ENCODE assay signal across 29 mouse cellular contexts in the genomic region with DNA sequence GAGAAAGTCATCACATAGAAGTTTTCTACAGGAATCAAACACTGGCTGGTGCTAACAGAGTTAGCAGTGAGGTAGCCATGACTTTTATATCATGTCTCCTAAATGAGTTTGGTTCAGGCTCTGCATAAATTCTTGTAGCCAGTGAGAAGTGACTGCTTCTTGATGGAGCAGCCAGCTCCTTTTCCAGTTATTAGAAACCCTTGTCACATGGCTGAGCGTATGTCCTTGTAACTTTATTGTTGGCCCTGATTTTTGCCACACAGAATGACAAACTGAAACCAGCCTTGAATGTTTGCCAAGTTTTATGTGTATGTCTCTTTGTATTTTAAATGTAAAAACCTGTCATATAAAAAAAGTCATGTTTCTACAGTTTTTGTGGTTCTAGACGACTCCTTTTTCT.
"Had no signal": no experiment of that assay in that cellular context is flagged by ENCODE, and none has a peak within 500 bp of the region (broad histone marks: within the 10 kb centered on the region; RNA-seq: fewer than 3 reads in every experiment).

No protein-coding gene starts in this region.

- H3K4me1 ChIP-seq: hindbrain, embryonic 12.5 days had no signal

- H3K36me3 ChIP-seq: heart, embryonic 13.5 days; heart, embryonic 15.5 days; hindbrain, embryonic 10.5 days; hindbrain, embryonic 12.5 days; hindbrain, embryonic 13.5 days; hindbrain, embryonic 15.5 days; intestine, embryonic 15.5 days; kidney, embryonic 15.5 days had no signal

- H3K27ac ChIP-seq: heart, embryonic 13.5 days; heart, embryonic 15.5 days; hindbrain, embryonic 10.5 days; hindbrain, embryonic 12.5 days; hindbrain, embryonic 13.5 days; hindbrain, embryonic 14.5 days; hindbrain, embryonic 15.5 days; hindbrain, postnatal 0 days; intestine, embryonic 15.5 days; kidney, embryonic 15.5 days; kidney, postnatal 0 days; layer of hippocampus, adult 2 months; left cerebral cortex, adult 2 months had no signal

- H3K4me3 ChIP-seq: heart, embryonic 13.5 days; heart, embryonic 15.5 days; hindbrain, embryonic 10.5 days; hindbrain, embryonic 12.5 days; hindbrain, embryonic 13.5 days; hindbrain, embryonic 15.5 days; intestine, embryonic 15.5 days; kidney, embryonic 15.5 days; layer of hippocampus, adult 2 months; left cerebral cortex, adult 2 months had no signal

- H3K9ac ChIP-seq: heart, embryonic 13.5 days; heart, embryonic 15.5 days; hindbrain, embryonic 12.5 days; hindbrain, embryonic 13.5 days; hindbrain, embryonic 14.5 days; hindbrain, embryonic 15.5 days; intestine, embryonic 15.5 days; kidney, embryonic 15.5 days had no signal

- H3K9me3 ChIP-seq: heart, embryonic 13.5 days; heart, embryonic 15.5 days; hindbrain, embryonic 10.5 days; hindbrain, embryonic 12.5 days; hindbrain, embryonic 13.5 days; hindbrain, embryonic 15.5 days; intestine, embryonic 15.5 days; kidney, embryonic 15.5 days had no signal

- H3K27me3 ChIP-seq: heart, embryonic 13.5 days; heart, embryonic 15.5 days; hindbrain, embryonic 12.5 days; hindbrain, embryonic 13.5 days; hindbrain, embryonic 15.5 days; intestine, embryonic 15.5 days; kidney, embryonic 15.5 days had no signal

- DNase-seq: heart, postnatal 10 days; heart, postnatal 14 days; heart, postnatal 36 days; heart, postnatal 4 days; kidney, adult 11 months; kidney, adult 18-20 months; kidney, adult 2 months; kidney, adult 8-10 months; kidney, adult 9 months; kidney, postnatal 10 days; kidney, postnatal 14 days; kidney, postnatal 25 days; kidney, postnatal 36 days; kidney, postnatal 4 days; layer of hippocampus, adult 9-11 months; layer of hippocampus, postnatal 36 days had no signal
